Mouse (Mus musculus): Measurements from ENCODE around the gene Tspo.

The Tspo gene

GRCm38 (mm10) chr15:83563327-83563856 lies at the start of gene Tspo, which contains the start of gene Mcat:
TSS of gene Tspo (plus strand) at chr15:83563592.
TSS of gene Mcat (minus strand) at chr15:83563787.
- DNase-seq = no peak

- peak; percentile 46 to 65 for DNase-seq
These were observed 48.4 kb upstream of the Tspo start for GRCm38 (mm10) chr15:83515018-83515417.

- DNase-seq = peak; percentile 81 to 83
These were observed 45.0 kb upstream of the Tspo start for GRCm38 (mm10) chr15:83518215-83519048.

- no peak for DNase-seq
These were observed 42.5 kb upstream of the Tspo start for GRCm38 (mm10) chr15:83520861-83521382.

- no peak for DNase-seq
These were observed 40.2 kb upstream of the Tspo start for GRCm38 (mm10) chr15:83523196-83523595.

- no peak for DNase-seq
These were observed 39.6 kb upstream of the Tspo start for GRCm38 (mm10) chr15:83523638-83524332.

GRCm38 (mm10) chr15:83524333-83524729 lies 39.1 kb upstream of the Tspo start:
- DNase-seq = no peak

- peak; percentile 36 to 37 for DNase-seq
These were observed 36.8 kb upstream of the Tspo start, which contains the start of gene Bik for GRCm38 (mm10) chr15:83526424-83527091. TSS of gene Bik (plus strand) at chr15:83526862.

GRCm38 (mm10) chr15:83527092-83527437 lies 36.3 kb upstream of the Tspo start:
- DNase-seq = no peak

- no peak for DNase-seq
These were observed 35.6 kb upstream of the Tspo start for GRCm38 (mm10) chr15:83527747-83528146.

- DNase-seq = no peak
These were observed 34.5 kb upstream of the Tspo start for GRCm38 (mm10) chr15:83528892-83529291.

GRCm38 (mm10) chr15:83529765-83530164 lies 33.6 kb upstream of the Tspo start:
- no peak for DNase-seq

GRCm38 (mm10) chr15:83530233-83530632 lies 33.2 kb upstream of the Tspo start:
- DNase-seq = no peak

- DNase-seq = no peak
These were observed 32.7 kb upstream of the Tspo start for GRCm38 (mm10) chr15:83530688-83531087.

- DNase-seq = no peak
These were observed 31.4 kb upstream of the Tspo start for GRCm38 (mm10) chr15:83531961-83532469.

GRCm38 (mm10) chr15:83532606-83533005 lies 30.8 kb upstream of the Tspo start:
- DNase-seq = no peak

GRCm38 (mm10) chr15:83534960-83535889 lies 28.2 kb upstream of the Tspo start:
- DNase-seq = peak in 1 of 2 experiments; percentile 33

GRCm38 (mm10) chr15:83535890-83536231 lies 27.5 kb upstream of the Tspo start:
- no peak for DNase-seq

GRCm38 (mm10) chr15:83538855-83539254 lies 24.5 kb upstream of the Tspo start:
- no peak for DNase-seq

GRCm38 (mm10) chr15:83539905-83540304 lies 23.5 kb upstream of the Tspo start:
- no peak for DNase-seq

GRCm38 (mm10) chr15:83541647-83542287 lies 21.6 kb upstream of the Tspo start:
- DNase-seq = no peak
